Mouse (Mus musculus) induced T-regulatory cell, adult 2 months (primary cell): Measurements from ENCODE around the gene Slc24a3.
A peak's percentile ranks its signal among the peaks of the same experiment; 100 is the strongest.

ENCODE experiments used
- DNase-seq: peaks from one replicate; pipeline ENCODE4 v3.0.0-alpha.2; 2012; ENCODE audit warnings: low read depth

The Slc24a3 gene

GRCm38 (mm10) chr2:145197076-145197475, 29.5 kb downstream of the Slc24a3 start:
- peak; percentile 84 for DNase-seq

- no peak for DNase-seq
These were observed 46.0 kb downstream of the Slc24a3 start for GRCm38 (mm10) chr2:145213587-145213986.

GRCm38 (mm10) chr2:145214086-145214831, 46.7 kb downstream of the Slc24a3 start:
- no peak for DNase-seq

- DNase-seq, result no peak
These were observed 49.0 kb downstream of the Slc24a3 start for GRCm38 (mm10) chr2:145216580-145216979.

GRCm38 (mm10) chr2:145217422-145217821, 49.9 kb downstream of the Slc24a3 start:
- DNase-seq, result no peak

GRCm38 (mm10) chr2:145219246-145219645, 51.7 kb downstream of the Slc24a3 start:
- no peak for DNase-seq

GRCm38 (mm10) chr2:145223646-145224045, 56.1 kb downstream of the Slc24a3 start:
- DNase-seq, result no peak

GRCm38 (mm10) chr2:145225640-145226039, 58.1 kb downstream of the Slc24a3 start:
- DNase-seq, result peak; percentile 46

- DNase-seq, result peak; percentile 39
These were observed 58.5 kb downstream of the Slc24a3 start for GRCm38 (mm10) chr2:145226100-145226499.

GRCm38 (mm10) chr2:145227351-145227750, 59.8 kb downstream of the Slc24a3 start:
- no peak for DNase-seq

GRCm38 (mm10) chr2:145232764-145233484, 65.4 kb downstream of the Slc24a3 start:
- DNase-seq, result no peak

- DNase-seq, result peak; percentile 13
These were observed 66.2 kb downstream of the Slc24a3 start for GRCm38 (mm10) chr2:145233547-145234398.

- DNase-seq, result no peak
These were observed 78.8 kb downstream of the Slc24a3 start for GRCm38 (mm10) chr2:145246384-145246783.

- DNase-seq, result no peak
These were observed 80.6 kb downstream of the Slc24a3 start for GRCm38 (mm10) chr2:145248185-145248584.

- DNase-seq, result no peak
These were observed 89.8 kb downstream of the Slc24a3 start for GRCm38 (mm10) chr2:145257332-145257731.

GRCm38 (mm10) chr2:145257855-145258254, 90.3 kb downstream of the Slc24a3 start:
- DNase-seq, result no peak

- DNase-seq, result no peak
These were observed 93.0 kb downstream of the Slc24a3 start for GRCm38 (mm10) chr2:145260574-145260973.

- no peak for DNase-seq
These were observed 94.6 kb downstream of the Slc24a3 start for GRCm38 (mm10) chr2:145262153-145262552.

- no peak for DNase-seq
These were observed 99.2 kb downstream of the Slc24a3 start for GRCm38 (mm10) chr2:145266723-145267122.

GRCm38 (mm10) chr2:145268971-145269370, 101.4 kb downstream of the Slc24a3 start:
- no peak for DNase-seq

GRCm38 (mm10) chr2:145269410-145269809, 101.9 kb downstream of the Slc24a3 start:
- no peak for DNase-seq

GRCm38 (mm10) chr2:145274016-145274677, 106.6 kb downstream of the Slc24a3 start:
- no peak for DNase-seq
